Mouse (Mus musculus) thymus, adult 2 months (tissue): ENCODE measurements around the gene Ccser1. TPM values are rescaled to one million over a fixed set of nuclear protein-coding genes. Genes with fewer than 3 reads are reported as not detected.
"Not testable (repeated sequence)": the region's sequence is repeated elsewhere in the genome, so short reads cannot be mapped to it uniquely, and the experiment has no call there.

Source experiments
- DNase-seq: peaks from one replicate; pipeline ENCODE4 v3.0.0; 2021
- H3K27ac ChIP-seq: fragments of 200-500 bp; 2 replicates; pipeline ENCODE4 v1.5.1; 2012; ENCODE audit warnings: low read length, control low read depth; ENCODE audit not compliant: control insufficient read depth, insufficient read depth
- H3K27me3 ChIP-seq: fragments of 200-500 bp; 2 replicates; pipeline ENCODE4 v1.6.1; 2012; ENCODE audit warnings: mild to moderate bottlenecking, low read length, moderate library complexity, mixed read lengths; ENCODE audit not compliant: control insufficient read depth, insufficient read depth
- H3K36me3 ChIP-seq: fragments of 200-500 bp; 2 replicates; pipeline ENCODE4 v1.6.1; 2012; ENCODE audit warnings: mild to moderate bottlenecking, low read length, moderate library complexity; ENCODE audit not compliant: control insufficient read depth, insufficient read depth
- H3K4me1 ChIP-seq: fragments of 200-500 bp; replicated peaks from 2 replicates; pipeline ENCODE4 v1.6.1; 2012; ENCODE audit warnings: low read length; ENCODE audit not compliant: control insufficient read depth, insufficient read depth
- H3K4me3 ChIP-seq: fragments of 200-500 bp; 2 replicates; pipeline ENCODE4 v1.5.1; 2012; ENCODE audit warnings: mild to moderate bottlenecking, low read length, control low read depth, moderate library complexity; ENCODE audit not compliant: control insufficient read depth, insufficient read depth
- CTCF ChIP-seq: fragments of 200-500 bp; IDR thresholded peaks from 2 replicates; pipeline ENCODE4 v1.5.1; 2012; ENCODE audit warnings: mild to moderate bottlenecking, control low read depth, low read length, moderate library complexity, borderline replicate concordance; ENCODE audit not compliant: control insufficient read depth, poor library complexity, insufficient read depth; ENCODE audit errors: extremely low read depth
- POLR2A ChIP-seq: fragments of 200-500 bp; IDR thresholded peaks from 2 replicates; pipeline ENCODE4 v1.6.1; 2012; ENCODE audit warnings: mild to moderate bottlenecking, low read length, control low read depth, moderate library complexity; ENCODE audit not compliant: control insufficient read depth, poor library complexity, insufficient read depth; ENCODE audit errors: extremely low read depth
- WGBS: fragments of 180-500 bp; shearing (Covaris S2); methylation state at CpG from one replicate; pipeline ENCODE4 v1.1.7; 2018; 5-methylcytosine and 5-hydroxymethylcytosine counted together
- polyA plus RNA-seq: library from polyadenylated mRNA; depleted of rRNA; stranded (reverse); fragments of >200 nt; gene quantifications from 2 replicates; pipeline ENCODE4 v1.2.3, GENCODE M21; 2012

The Ccser1 gene
- polyA plus RNA-seq, 1 experiment, result 1.6 TPM

- H3K27ac ChIP-seq, result no peak overlapping the region
- no peaks in the 10 kb centered on the region for H3K4me1 ChIP-seq
- no peak for DNase-seq
- H3K36me3 ChIP-seq, result no peaks in the 10 kb centered on the region
- H3K4me3 ChIP-seq, result no peak overlapping the region
- no peaks in the 10 kb centered on the region for H3K27me3 ChIP-seq
- TF ChIP-seq CTCF (no peak), POLR2A (no peak)
Measured at GRCm38 (mm10) chr6:62014374-62014773, 834.2 kb downstream of the Ccser1 start.

DNA sequence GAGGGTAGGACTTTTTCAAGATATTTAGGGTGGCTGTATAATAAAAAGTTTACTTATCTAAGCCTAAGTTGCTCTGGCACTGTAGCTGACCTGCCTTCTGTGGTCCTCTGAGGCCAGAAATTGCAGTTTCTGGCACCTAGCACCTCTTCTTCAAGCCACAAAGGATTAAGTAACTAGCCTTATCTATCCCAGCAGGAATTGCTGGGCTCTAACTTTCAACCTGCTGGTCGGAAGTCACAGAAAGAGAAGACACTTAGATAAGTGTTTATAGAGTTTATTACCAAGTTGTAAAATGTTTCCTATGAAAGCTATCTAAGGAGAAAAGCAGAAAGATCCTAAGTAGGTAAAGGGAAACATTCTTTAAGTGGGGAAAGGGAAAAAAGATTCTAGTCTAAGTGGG is 864.3 kb downstream of the Ccser1 start:
- no peaks in the 10 kb centered on the region for H3K27me3 ChIP-seq
- no peaks in the 10 kb centered on the region for H3K36me3 ChIP-seq
- no peak overlapping the region for H3K27ac ChIP-seq
- WGBS, result 27% methylated on average over 1 of the region's 1 CpGs
- TF ChIP-seq CTCF, result no peak
- no peak for TF ChIP-seq POLR2A
- no peak for DNase-seq
- H3K4me3 ChIP-seq, result no peak overlapping the region
- no peaks in the 10 kb centered on the region for H3K4me1 ChIP-seq

- not testable (repeated sequence) for H3K36me3 ChIP-seq, H3K27ac ChIP-seq, DNase-seq, H3K4me3 ChIP-seq, H3K4me1 ChIP-seq, H3K27me3 ChIP-seq
- WGBS, result 72% methylated on average over 1 of the region's 1 CpGs
Measured at GRCm38 (mm10) chr6:62045042-62045441, 864.9 kb downstream of the Ccser1 start.

DNA sequence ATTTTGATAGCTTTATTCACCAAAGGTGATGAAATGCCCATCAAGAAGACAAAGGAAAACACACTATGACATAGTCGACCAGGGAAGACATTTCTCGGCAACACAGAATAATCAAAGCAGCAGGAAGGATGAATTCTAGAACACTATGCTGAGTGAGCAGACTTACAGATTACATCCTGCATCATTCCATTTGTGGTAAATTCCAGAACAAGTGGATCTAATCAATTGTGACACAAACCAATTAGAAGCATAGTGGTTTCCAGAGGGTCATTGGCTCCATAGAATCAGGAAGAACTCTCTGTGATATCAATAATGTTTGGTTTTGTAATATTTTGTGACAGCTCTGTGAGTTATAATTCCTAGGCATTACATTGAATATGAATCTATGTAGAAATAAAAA is 875.2 kb downstream of the Ccser1 start:
- TF ChIP-seq CTCF, result no peak
- TF ChIP-seq POLR2A, result no peak
- H3K36me3 ChIP-seq, result no peaks in the 10 kb centered on the region
- WGBS, result 96% methylated on average over 2 of the region's 2 CpGs
- H3K27me3 ChIP-seq, result no peaks in the 10 kb centered on the region
- H3K27ac ChIP-seq, result no peak overlapping the region
- no peak overlapping the region for H3K4me3 ChIP-seq
- H3K4me1 ChIP-seq, result no peaks in the 10 kb centered on the region
- no peak for DNase-seq

- no peak overlapping the region for H3K4me3 ChIP-seq
- DNase-seq, result no peak
- TF ChIP-seq POLR2A (no peak), CTCF (no peak)
- WGBS, result 66% methylated on average over 6 of the region's 6 CpGs
- no peaks in the 10 kb centered on the region for H3K27me3 ChIP-seq
- H3K36me3 ChIP-seq, result no peaks in the 10 kb centered on the region
- H3K4me1 ChIP-seq, result no peaks in the 10 kb centered on the region
- no peak overlapping the region for H3K27ac ChIP-seq
Measured at GRCm38 (mm10) chr6:62066363-62067023, 886.4 kb downstream of the Ccser1 start.

GRCm38 (mm10) chr6:62067024-62067380 is 886.9 kb downstream of the Ccser1 start:
- Histone ChIP-seq H3K27me3 (no peaks in the 10 kb centered on the region), H3K4me1 (no peaks in the 10 kb centered on the region), H3K27ac (no peak overlapping the region), H3K4me3 (no peak overlapping the region), H3K36me3 (no peaks in the 10 kb centered on the region)
- TF ChIP-seq CTCF, result no peak
- no peak for TF ChIP-seq POLR2A
- no peak for DNase-seq
- WGBS, result 83% methylated on average over 4 of the region's 4 CpGs

DNA sequence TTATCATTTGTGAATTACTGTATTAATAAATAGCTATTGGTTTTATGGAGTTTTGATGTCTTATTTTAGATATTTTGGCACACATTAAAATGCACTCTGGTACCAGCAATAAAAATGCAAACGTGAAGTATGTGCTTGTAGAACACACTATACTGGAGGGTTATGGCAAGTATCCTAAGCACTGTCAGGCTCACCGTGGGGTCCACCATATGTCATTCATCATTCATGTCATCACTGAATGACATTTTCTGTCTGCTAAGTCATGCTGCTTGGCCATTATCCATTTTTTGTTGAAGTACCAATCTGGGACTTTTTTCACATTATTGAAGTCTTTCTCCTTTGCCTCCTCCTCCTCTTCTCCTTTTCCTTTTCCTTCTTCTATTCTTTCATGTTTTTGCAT is 925.3 kb downstream of the Ccser1 start:
- TF ChIP-seq CTCF (no peak), POLR2A (no peak)
- H3K4me1 ChIP-seq, result no peaks in the 10 kb centered on the region
- no peaks in the 10 kb centered on the region for H3K36me3 ChIP-seq
- WGBS, result 56% methylated on average over 2 of the region's 2 CpGs
- no peak overlapping the region for H3K27ac ChIP-seq
- H3K4me3 ChIP-seq, result no peak overlapping the region
- H3K27me3 ChIP-seq, result no peaks in the 10 kb centered on the region
- no peak for DNase-seq
